Mouse (Mus musculus) olfactory bulb, adult 2 months (tissue): ENCODE measurements around the gene Ism1. TPM values are rescaled to one million over a fixed set of nuclear protein-coding genes. Genes with fewer than 3 reads are reported as not detected.

Source experiments
- H3K27ac ChIP-seq: fragments of 200-500 bp; 2 replicates; pipeline ENCODE4 v1.5.1; 2012; ENCODE audit warnings: low read depth, low read length; ENCODE audit not compliant: insufficient read depth
- H3K4me1 ChIP-seq: fragments of 200-500 bp; 2 replicates; pipeline ENCODE4 v1.6.1; 2012; ENCODE audit warnings: low read length; ENCODE audit not compliant: control insufficient read depth, insufficient read depth
- H3K4me3 ChIP-seq: fragments of 200-500 bp; 2 replicates; pipeline ENCODE4 v1.5.1; 2012; ENCODE audit warnings: mild to moderate bottlenecking, low read depth, low read length, moderate library complexity; ENCODE audit not compliant: insufficient read depth
- CTCF ChIP-seq: fragments of 200-500 bp; IDR thresholded peaks from 2 replicates; pipeline ENCODE4 v1.5.1; 2012; ENCODE audit warnings: low read depth, mild to moderate bottlenecking, low read length, moderate library complexity; ENCODE audit not compliant: insufficient read depth
- POLR2A ChIP-seq: fragments of 200-500 bp; IDR thresholded peaks from 2 replicates; pipeline ENCODE4 v1.6.1; 2012; ENCODE audit warnings: mild to moderate bottlenecking, low read depth, low read length, moderate library complexity; ENCODE audit not compliant: insufficient read depth
- WGBS: fragments of 180-500 bp; shearing (Covaris S2); methylation state at CpG from one replicate; pipeline ENCODE4 v1.1.7; 2018; 5-methylcytosine and 5-hydroxymethylcytosine counted together
- polyA plus RNA-seq: library from polyadenylated mRNA; stranded (reverse); fragments of >200 nt; gene quantifications from 2 replicates; pipeline ENCODE4 v1.2.4, GENCODE M21; 2012; ENCODE audit warnings: low replicate concordance; ENCODE audit not compliant: missing spikeins, insufficient read depth, insufficient read length

The Ism1 gene
- polyA plus RNA-seq, 1 experiment, result not detected

DNA sequence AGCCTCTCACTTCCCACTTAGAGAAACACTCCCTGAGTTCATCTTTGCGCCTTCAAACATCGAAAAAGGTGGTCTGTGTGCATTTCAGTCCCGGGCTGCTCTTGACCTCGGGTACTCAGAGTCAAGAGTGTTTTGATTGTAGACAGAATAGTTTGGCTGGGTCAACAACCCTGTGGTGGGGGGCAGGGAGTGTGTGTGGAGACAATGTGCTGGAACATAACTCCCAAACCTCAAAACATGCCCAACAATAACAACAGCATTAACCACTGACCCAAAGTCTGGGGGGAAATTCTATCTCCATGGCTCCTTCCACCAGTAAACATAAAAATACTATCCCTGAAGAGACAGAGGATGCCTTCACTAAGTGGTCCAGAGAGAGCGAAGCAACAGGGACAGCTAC lies 51.4 kb downstream of the Ism1 start:
- TF ChIP-seq POLR2A (no peak), CTCF (no peak)
- Histone ChIP-seq H3K4me1 (no peaks in the 10 kb centered on the region), H3K4me3 (no peak overlapping the region), H3K27ac (no peak overlapping the region)
- whole genome bisulfite sequencing, result 87% methylated on average over 5 of the region's 5 CpGs

DNA sequence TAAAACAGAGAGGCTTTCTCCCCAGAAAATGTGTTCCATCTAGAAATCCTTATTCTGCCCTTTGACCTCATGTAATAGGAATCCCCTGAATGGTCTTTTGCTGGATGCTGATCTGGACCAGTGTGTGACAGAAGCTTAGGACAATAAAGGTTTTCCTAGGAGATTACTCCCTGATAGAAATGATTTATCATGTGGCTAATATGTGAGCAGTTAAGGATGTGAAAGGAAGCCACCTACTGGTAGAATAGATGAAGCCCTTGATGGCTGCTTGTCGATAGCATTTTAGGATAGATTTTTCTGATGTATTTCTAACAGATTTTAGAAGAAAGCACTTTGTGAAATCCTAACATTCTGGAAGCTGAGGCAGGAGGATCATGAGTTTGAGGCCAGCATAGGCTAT lies 64.4 kb downstream of the Ism1 start:
- no peak for TF ChIP-seq POLR2A
- Histone ChIP-seq H3K27ac (no peak overlapping the region), H3K4me3 (no peak overlapping the region), H3K4me1 (no peaks in the 10 kb centered on the region)
- 54% methylated on average over 1 of the region's 1 CpGs for WGBS

DNA sequence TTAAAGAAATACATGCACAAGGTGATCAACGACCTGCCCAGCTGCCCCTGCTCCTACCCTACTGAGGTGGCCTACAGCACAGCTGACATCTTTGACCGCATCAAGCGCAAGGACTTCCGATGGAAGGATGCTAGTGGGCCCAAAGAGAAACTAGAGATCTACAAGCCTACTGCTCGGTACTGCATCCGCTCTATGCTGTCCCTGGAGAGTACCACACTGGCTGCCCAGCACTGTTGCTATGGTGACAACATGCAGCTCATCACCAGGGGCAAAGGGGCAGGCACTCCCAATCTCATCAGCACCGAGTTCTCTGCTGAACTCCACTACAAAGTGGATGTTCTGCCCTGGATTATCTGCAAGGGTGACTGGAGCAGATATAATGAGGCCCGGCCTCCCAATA lies 79.0 kb downstream of the Ism1 start:
- TF ChIP-seq CTCF, result no peak
- TF ChIP-seq POLR2A, result no peak

DNA sequence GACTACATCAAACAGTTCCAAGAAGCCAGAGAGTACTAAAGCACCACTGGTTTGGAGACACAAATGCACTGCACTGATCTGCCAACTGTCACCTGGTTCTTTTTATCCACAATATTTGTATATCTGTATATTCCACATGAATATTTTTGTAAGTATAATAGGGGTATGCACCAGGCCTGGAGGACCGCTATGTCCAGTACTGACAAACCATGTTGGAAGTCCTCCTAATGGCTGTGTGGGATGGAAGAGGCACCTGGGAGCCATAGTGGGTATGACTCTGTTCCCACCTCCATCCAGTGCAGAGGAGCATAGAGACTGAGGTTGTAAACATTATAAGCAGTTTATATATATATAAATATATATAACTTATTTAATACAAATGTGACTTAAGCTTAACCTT lies 79.5 kb downstream of the Ism1 start:
- 98% methylated on average over 1 of the region's 1 CpGs for WGBS
- Histone ChIP-seq H3K4me3 (no peak overlapping the region), H3K27ac (no peak overlapping the region), H3K4me1 (no peaks in the 10 kb centered on the region)
- TF ChIP-seq CTCF, result no peak
- no peak for TF ChIP-seq POLR2A

More for the DNA sequence above, 79.0 kb downstream of the Ism1 start:
- no peaks in the 10 kb centered on the region for H3K4me1 ChIP-seq
- 81% methylated on average over 8 of the region's 8 CpGs for WGBS
- H3K4me3 ChIP-seq, result no peak overlapping the region
- no peak overlapping the region for H3K27ac ChIP-seq

DNA sequence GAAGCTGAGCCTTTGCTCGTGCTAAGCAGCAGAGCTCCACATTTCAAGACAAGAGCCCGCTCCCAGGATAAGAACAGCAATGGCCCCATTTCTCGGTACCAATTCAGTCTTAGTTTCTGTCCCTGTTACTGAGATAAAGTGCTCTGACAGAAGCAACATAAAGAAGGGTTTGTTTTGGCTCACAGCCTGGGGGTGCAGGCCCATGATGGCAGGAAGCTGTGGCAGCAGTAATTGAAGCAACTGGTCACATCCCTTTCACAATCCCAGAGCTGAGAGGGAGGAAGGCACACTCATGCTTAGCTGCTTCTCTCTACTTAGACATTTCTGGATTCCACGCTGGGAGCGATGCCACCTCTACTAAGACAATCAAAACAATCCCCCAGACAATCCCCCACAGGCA lies 86.4 kb downstream of the Ism1 start:
- 66% methylated on average over 5 of the region's 5 CpGs for WGBS
- TF ChIP-seq POLR2A (no peak), CTCF (no peak)
- 0 out of 2 replicates have a peak, but pooled peaks cover 2% of the 10 kb centered on the region for H3K4me1 ChIP-seq
- H3K27ac ChIP-seq, result no peak overlapping the region
- no peak overlapping the region for H3K4me3 ChIP-seq

DNA sequence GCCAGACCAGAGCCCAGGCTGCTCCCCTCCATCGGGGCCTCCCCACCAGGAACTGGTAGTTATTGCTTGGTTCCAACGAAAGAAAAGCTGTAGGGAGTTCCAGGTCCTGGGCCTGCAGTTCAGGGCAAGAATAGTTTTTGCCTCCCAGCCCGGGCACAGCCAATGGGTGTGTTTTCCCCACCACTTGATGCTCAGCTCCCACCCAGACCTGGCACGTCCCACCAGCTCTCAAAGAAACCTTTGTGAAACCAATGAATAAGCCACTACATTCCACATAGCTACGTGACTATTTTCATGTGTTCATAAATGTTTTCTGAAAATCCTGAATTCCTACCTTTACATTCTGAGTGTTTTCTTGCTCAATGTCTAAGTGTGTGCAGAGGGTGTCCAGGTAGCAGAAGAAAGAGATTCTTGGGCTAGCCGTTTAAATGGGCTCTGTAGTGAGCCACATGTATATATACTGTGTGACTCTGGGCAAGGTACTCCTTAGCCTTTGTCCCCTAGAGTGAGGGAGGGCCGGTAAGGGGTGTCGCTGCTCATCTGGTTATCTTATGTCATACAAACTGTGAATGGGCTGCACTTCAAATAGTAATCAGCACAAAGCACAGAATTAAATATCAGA lies 97.1 kb downstream of the Ism1 start:
- WGBS, result 85% methylated on average over 8 of the region's 8 CpGs
- Histone ChIP-seq H3K27ac (no peak overlapping the region), H3K4me3 (no peak overlapping the region), H3K4me1 (no peaks in the 10 kb centered on the region)
- TF ChIP-seq CTCF (no peak), POLR2A (no peak)

DNA sequence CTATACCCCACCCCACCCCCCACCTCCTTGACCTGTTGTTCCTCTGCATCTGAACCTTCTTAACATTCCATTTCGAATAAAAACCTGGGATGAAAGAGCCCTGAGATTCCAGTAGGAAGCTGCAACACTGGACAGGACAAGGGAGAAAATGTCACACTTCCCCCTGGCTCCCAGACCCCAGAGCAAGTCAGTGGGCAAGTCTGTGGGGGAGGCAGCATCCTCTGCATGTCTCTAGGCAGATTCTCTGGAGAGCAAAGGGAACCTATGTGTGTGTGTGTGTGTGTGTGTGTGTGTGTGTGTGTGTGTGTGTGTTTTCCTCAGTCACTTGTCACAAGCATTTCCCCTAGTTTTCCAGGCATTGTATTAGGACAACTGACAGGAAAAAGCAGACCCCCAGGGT lies 98.7 kb downstream of the Ism1 start:
- TF ChIP-seq POLR2A, result no peak
- TF ChIP-seq CTCF, result no peak
- no peak overlapping the region for H3K27ac ChIP-seq
- WGBS, result 65% methylated on average over 1 of the region's 1 CpGs
- H3K4me3 ChIP-seq, result no peak overlapping the region
- no peaks in the 10 kb centered on the region for H3K4me1 ChIP-seq

DNA sequence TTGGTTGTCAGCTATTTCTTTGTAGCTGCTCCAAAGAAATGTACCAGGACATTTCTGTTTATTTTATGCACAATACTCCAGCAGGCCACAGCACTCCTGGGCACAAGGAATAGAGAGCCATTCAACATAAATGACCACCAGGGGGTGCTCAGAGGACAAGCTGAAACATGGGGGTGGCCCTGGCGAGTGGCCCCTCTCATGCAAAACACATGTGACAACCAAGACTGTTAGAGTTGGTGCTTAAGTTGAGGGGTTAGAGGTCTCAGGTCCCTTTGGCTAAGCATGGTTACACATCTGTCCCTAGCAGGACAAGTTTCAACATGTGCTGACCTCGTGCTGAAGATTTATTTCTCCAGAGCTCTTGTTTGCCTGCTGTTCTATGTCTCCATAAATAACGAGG lies 100.3 kb downstream of the Ism1 start:
- WGBS, result 56% methylated on average over 3 of the region's 3 CpGs
- no peak overlapping the region for H3K27ac ChIP-seq

DNA sequence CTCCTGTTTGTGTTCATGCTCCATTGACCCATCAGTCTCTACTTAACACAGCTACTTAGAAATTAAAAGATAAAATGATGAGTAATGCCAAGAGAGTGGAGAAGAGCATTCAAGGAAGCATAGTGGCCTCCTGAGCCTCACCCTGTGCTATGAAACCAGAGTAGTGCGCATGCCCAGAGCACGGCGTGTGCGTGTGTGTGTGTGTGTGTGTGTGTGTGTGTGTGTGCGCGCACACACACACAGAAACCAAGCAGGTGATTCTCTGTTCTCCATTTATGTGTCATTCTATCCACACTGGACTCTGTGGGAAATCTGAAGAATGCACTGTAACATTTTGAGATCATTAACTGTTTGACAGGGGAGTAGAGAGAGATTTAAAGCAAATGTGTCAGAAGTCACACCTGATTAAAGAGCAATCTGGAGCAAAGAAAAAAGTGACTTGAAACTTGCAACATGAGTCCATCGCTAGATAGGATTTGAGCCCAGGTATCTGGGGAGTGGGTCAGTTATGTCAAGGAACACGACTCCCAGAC lies 105.4 kb downstream of the Ism1 start:
- 93% methylated on average over 8 of the region's 8 CpGs for WGBS

More for the DNA sequence above, 100.3 kb downstream of the Ism1 start:
- Histone ChIP-seq H3K4me3 (no peak overlapping the region), H3K4me1 (no peaks in the 10 kb centered on the region)
- TF ChIP-seq POLR2A, result no peak
- TF ChIP-seq CTCF, result no peak

DNA sequence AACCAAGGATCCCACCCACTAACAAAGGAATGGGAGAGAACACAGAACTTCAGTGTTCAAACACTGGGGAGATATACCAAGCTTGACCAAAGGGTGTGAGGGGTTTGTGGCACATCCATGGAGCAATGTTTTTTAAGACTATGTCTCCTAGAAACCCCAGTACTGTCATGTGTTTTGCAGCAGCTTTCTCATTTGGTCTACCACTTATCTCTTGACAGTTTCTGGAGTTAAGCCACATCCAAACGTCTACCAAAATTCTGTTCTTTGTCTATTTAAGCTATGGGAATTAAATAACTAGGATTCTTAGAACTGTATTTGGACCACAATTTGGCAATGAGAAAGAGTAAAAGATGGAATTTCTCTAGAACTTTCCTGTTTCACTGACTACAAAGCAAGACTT lies 106.5 kb downstream of the Ism1 start:
- H3K4me1 ChIP-seq, result no peaks in the 10 kb centered on the region
- H3K27ac ChIP-seq, result no peak overlapping the region
- TF ChIP-seq POLR2A (no peak), CTCF (no peak)
- WGBS, result 53% methylated on average over 1 of the region's 1 CpGs
- no peak overlapping the region for H3K4me3 ChIP-seq

More for the DNA sequence above, 105.4 kb downstream of the Ism1 start:
- no peaks in the 10 kb centered on the region for H3K4me1 ChIP-seq
- no peak overlapping the region for H3K4me3 ChIP-seq
- TF ChIP-seq CTCF, result no peak
- TF ChIP-seq POLR2A, result no peak
- H3K27ac ChIP-seq, result no peak overlapping the region
